Mouse (Mus musculus) kidney, adult 11 months (tissue): Measurements from ENCODE around the gene Msrb2.

Source experiments
- DNase-seq: peaks from one replicate; pipeline ENCODE4 v3.0.0; 2022

The Msrb2 gene

GRCm38 (mm10) chr2:19390411-19391143 lies 19.3 kb downstream of the Msrb2 start:
- DNase-seq = no peak

DNA sequence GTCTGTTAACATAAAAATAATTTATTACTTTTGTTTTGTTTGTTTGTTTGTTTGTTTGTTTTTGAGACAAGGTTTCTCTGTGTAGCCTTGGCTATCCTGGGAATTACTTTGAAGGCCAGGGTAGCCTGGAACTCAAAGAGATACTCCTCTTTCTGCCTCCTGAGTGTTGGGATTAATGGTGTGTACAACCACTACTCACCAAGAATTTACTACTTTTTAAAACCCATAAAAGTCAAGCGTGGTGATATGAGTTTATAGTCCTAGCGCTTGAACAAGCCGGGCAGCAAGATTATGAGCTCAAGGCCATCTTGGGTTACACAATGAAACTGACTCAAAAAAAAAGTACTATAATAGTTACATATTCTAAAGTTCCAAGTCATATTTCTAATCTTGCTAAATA lies 20.4 kb downstream of the Msrb2 start:
- no peak for DNase-seq

GRCm38 (mm10) chr2:19392793-19393192 lies 21.6 kb downstream of the Msrb2 start:
- no peak for DNase-seq

- no peak for DNase-seq
Measured at GRCm38 (mm10) chr2:19405409-19405808, 34.2 kb downstream of the Msrb2 start.

- DNase-seq = peak; percentile 24
Measured at GRCm38 (mm10) chr2:19406531-19406930, 35.3 kb downstream of the Msrb2 start.

DNA sequence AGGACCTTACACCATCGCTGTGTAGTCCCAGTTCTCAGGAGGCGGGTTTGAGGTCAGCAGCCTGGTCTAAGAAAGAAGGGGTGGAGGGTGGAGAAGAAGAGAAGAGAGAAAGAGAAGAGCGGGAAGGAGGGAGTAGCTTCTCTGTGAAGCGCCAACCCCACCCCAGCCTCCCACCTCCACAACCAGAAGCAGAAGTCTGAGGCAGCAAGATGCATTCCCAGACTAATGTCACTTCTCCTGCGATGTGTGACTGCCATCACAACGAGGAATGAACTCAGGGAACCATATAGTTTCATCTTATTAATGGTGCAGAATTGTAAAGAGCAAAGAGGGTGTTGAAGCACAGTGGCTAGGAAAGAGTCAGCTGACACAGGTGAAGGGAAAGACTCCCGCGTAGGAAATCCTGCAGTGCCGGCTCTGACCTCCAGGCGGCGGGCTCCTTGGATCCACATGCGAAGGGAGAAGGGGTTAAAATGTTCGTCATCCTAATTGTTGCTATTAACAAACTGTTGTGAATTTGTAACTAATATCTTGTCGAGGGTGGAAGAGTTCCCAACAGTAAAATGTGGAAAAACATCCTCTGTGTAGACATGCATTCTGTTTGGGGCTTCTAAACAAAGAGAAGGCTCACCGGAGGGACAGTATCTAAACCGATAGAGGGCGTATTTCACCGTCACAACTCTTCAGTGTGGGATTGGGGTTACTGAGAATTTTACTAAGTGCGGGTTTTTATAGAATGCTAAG lies 43.2 kb downstream of the Msrb2 start:
- peak; percentile 48 for DNase-seq

DNA sequence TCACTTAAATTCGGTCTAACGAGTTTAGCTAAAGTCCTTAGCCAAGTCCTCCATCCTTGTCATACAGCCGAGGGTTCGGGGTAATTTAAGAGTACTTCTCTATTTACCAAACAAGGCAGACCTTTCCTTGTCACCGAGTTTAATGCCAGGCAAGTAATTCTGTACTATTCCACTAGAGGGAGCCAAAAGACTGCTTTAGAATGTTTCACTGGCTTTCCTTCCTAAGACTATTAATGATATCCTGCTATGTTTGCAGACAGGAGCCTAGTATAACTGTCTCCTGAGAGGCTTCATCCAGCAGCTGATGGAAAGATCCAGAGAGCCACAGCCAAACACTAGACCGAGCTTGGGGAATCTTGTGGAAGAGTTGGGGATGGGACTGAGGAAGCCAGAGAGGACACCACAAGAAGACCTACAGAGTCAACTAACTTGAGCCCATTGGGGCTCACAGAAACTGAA lies 43.9 kb downstream of the Msrb2 start:
- peak; percentile 25 for DNase-seq

DNA sequence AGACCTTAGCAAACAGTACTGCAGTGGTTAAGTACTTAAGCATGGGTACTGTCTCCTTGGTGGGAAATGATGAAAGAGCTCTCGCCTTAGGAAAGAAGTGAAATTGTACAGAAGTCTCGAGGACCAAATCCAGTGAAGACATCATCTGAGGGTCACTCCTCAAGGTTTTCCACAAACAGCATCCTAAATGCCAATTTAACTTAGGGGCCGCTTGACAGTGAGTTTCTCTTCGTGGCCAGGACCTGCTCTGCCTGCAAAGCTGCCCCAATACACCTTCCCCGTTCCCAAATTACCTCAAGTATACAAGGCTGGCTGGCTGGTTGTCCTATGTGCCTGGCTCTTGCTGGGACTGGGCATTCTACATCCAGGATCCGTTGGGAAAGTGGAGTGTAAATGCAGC lies 44.8 kb downstream of the Msrb2 start:
- no peak for DNase-seq

DNA sequence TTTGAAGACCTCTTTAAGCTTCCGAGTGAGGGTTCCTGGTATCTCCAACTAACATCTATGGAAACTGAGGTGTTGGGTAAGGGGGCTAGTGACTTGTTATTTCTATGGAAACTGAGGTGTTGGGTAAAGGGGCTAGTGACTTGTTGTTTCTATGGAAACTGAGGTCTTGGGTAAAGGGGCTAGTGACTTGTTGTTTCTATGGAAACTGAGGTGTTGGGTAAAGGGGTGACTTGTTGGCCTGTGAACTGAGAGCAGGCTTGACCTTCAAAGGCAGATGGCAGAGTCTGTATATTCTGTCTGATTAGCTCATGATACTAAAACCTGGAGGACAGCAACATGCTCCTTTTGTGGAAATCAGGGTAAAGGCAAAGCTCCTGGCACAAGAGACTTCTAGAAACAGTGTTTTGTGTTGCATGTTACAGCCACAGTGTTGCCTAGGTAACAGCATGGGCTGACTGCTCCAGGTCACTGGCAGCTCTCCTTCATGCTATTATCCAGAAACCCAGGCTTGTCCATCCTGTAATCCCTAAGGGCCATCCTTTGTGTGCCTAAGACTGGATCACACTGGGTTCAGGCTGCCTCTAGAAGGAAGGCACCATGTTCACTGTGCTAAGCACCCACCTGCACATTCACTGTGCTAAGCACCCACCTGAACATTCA lies 48.6 kb downstream of the Msrb2 start:
- DNase-seq = no peak

- no peak for DNase-seq
Measured at GRCm38 (mm10) chr2:19422226-19422625, 51.0 kb downstream of the Msrb2 start.

DNA sequence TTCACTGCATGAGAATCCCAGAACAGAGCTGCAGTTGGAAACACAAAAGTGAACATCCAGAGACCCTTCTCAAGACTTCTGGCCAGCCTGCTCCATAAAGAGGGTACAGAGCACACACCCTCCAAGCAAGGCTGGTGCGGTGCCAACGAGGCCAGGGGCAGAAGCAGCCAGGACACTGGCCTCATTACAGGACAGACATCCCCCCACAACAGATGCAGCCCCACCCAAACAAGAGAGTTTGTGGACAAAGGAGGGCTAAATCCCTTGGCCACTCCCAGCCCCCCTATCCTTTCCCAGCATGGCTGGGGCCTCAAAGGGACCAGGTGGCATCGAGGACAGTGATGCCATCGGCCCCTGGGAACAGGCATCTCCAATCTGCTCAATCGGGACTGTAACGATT lies 51.8 kb downstream of the Msrb2 start:
- no peak for DNase-seq

DNA sequence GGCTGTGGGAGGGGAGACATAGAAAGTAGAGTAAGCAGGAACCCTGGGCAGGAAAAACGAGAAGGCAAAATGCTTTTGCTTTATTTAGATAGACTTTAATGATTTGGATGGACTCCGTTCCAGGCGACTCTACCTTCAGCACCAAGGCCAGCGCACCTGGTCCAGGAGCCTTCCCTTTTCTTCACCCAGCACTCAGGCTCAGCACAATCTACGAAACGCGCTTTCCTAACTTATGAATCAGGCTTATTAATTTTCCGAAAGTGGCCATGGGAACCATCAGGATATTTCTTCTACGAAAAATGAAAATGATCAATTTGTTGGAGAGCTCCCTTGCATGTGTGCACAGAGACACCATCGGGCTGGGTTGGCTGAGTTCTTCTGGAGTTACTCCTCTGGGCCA lies 57.8 kb downstream of the Msrb2 start:
- peak; percentile 20 for DNase-seq

- no peak for DNase-seq
Measured at GRCm38 (mm10) chr2:19429691-19430690, 58.8 kb downstream of the Msrb2 start.

DNA sequence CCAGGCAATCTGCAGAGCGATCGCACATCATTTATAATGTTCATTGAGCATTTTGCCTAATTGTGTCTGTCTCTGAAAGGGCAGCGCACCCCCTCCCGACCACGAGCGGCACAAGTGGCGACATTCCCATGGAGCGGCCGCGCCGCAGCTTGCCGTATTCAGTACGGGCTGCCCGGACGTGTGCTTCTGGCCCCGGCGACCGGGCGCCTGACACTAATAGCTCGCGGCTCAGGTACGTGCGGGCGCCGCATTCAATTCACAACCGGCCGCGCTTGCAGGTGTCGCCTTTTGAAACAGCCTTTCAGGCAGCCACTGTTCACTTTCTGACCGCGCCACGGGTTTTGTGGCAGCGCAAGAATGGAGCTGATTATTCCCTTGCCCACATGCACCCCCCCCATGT lies 59.5 kb downstream of the Msrb2 start:
- no peak for DNase-seq

DNA sequence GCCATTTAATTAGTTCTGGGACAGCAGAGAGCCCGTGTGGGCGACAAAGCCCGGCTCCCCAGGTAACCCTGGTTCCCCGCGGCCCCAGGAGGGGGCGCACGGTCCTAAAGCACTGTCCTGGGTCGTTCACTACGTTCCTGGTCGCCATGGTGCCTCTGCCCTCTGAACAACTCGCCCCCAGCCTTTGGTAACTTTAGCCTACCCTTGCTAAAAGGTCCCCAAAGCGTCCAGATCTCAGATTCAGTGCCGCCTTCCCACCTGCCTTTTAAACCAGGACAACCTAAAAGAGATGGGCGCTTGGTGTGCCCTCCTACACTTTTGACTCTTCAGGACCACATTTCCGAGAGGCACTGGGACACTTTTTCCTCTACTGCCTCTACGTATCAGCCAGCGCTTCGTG lies 59.9 kb downstream of the Msrb2 start:
- DNase-seq = no peak

GRCm38 (mm10) chr2:19431614-19432323 lies 60.5 kb downstream of the Msrb2 start:
- no peak for DNase-seq

DNA sequence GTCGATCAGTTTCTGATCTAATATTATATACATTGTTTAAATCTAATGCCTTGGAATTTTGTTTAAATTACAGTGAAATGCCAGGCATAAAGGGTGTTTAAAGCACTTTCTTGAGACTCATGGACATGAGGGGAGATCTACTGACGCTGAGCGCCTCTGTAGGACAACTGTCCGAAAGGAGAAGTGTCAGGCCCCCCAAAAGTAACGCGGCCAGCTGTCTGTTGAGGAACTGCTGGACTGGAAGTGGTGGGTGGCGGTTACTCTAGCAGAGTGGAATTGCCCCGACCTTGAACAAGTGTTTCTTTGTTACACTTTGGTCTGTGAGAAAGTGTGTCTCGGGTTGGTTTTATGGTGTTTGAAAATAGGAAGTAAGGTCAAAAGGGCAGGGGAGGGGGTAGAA lies 73.1 kb downstream of the Msrb2 start:
- DNase-seq = no peak
